Mouse (Mus musculus) right cerebral cortex, adult 2 months (tissue): ENCODE measurements around the gene Hectd1.

Source experiments
- DNase-seq, 2 experiments: peaks; one replicate each; pipeline ENCODE4 v3.0.0; 2021 to 2022; ENCODE audit warnings: low spot score in 2 of 2

The Hectd1 gene

GRCm38 (mm10) chr12:51703859-51704258, 125.5 kb downstream of the Hectd1 start:
- DNase-seq = no peak

- no peak for DNase-seq
These were observed 127.6 kb downstream of the Hectd1 start for GRCm38 (mm10) chr12:51701723-51702122.

- no peak for DNase-seq
These were observed 129.5 kb downstream of the Hectd1 start for GRCm38 (mm10) chr12:51699623-51700393.

GRCm38 (mm10) chr12:51696157-51696556, 133.2 kb downstream of the Hectd1 start:
- no peak for DNase-seq

- DNase-seq = no peak
These were observed 134.4 kb downstream of the Hectd1 start for GRCm38 (mm10) chr12:51694966-51695365.

GRCm38 (mm10) chr12:51694096-51694495, 135.2 kb downstream of the Hectd1 start:
- DNase-seq = no peak
